Mouse (Mus musculus) heart, postnatal 4 days (tissue): Measurements from ENCODE around the gene Arf4. TPM values are rescaled to one million over a fixed set of nuclear protein-coding genes. Genes with fewer than 3 reads are reported as not detected.
A peak's percentile ranks its signal among the peaks of the same experiment; 100 is the strongest.

ENCODE experiments used
- DNase-seq: peaks from one replicate; pipeline ENCODE4 v3.0.0; 2021
- total RNA-seq, 2 experiments: library from RNA; stranded (reverse); gene quantifications; 2 replicates each; pipeline ENCODE4 v1.2.3; 2021

Arf4 gene
- 100 to 1,000 TPM; 167 to 177 TPM for total RNA-seq

GRCm38 (mm10) chr14:26637851-26638707, at the start of gene Arf4:
Gene Arf4 (plus strand): TSS chr14:26638074.
- DNase-seq, result peak; percentile 98

GRCm38 (mm10) chr14:26591353-26591752, 46.5 kb upstream of the Arf4 start:
- DNase-seq, result no peak

- DNase-seq, result no peak
Observed at GRCm38 (mm10) chr14:26593281-26593895, 44.5 kb upstream of the Arf4 start.

- no peak for DNase-seq
Observed at GRCm38 (mm10) chr14:26595167-26595566, 42.7 kb upstream of the Arf4 start.

- DNase-seq, result no peak
Observed at GRCm38 (mm10) chr14:26595695-26596365, 42.0 kb upstream of the Arf4 start.

- DNase-seq, result no peak
Observed at GRCm38 (mm10) chr14:26605354-26605753, 32.5 kb upstream of the Arf4 start.

GRCm38 (mm10) chr14:26609674-26610073, 28.2 kb upstream of the Arf4 start:
- no peak for DNase-seq

- no peak for DNase-seq
Observed at GRCm38 (mm10) chr14:26610689-26611088, 27.2 kb upstream of the Arf4 start.

GRCm38 (mm10) chr14:26625301-26625700, 12.6 kb upstream of the Arf4 start:
- no peak for DNase-seq

GRCm38 (mm10) chr14:26626605-26627140, 11.2 kb upstream of the Arf4 start:
- no peak for DNase-seq

- DNase-seq, result peak; percentile 74
Observed at GRCm38 (mm10) chr14:26637025-26637850, 636 bp upstream of the Arf4 start.

- DNase-seq, result peak; percentile 73
Observed at GRCm38 (mm10) chr14:26638708-26639084, 822 bp downstream of the Arf4 start.

- no peak for DNase-seq
Observed at GRCm38 (mm10) chr14:26639251-26639650, 1.4 kb downstream of the Arf4 start.

- no peak for DNase-seq
Observed at GRCm38 (mm10) chr14:26639961-26640360, 2.1 kb downstream of the Arf4 start.

GRCm38 (mm10) chr14:26643006-26643624, 5.2 kb downstream of the Arf4 start:
- no peak for DNase-seq

- DNase-seq, result no peak
Observed at GRCm38 (mm10) chr14:26645989-26646650, 8.2 kb downstream of the Arf4 start.

GRCm38 (mm10) chr14:26647811-26648210, 9.9 kb downstream of the Arf4 start:
- no peak for DNase-seq

- DNase-seq, result no peak
Observed at GRCm38 (mm10) chr14:26651901-26652300, 14.0 kb downstream of the Arf4 start.

- no peak for DNase-seq
Observed at GRCm38 (mm10) chr14:26658178-26658577, 20.3 kb downstream of the Arf4 start.

- no peak for DNase-seq
Observed at GRCm38 (mm10) chr14:26660233-26660632, 22.4 kb downstream of the Arf4 start.

- DNase-seq, result no peak
Observed at GRCm38 (mm10) chr14:26662016-26662415, 24.1 kb downstream of the Arf4 start.
